Mouse (Mus musculus): ENCODE measurements around the gene Pnpla1. TPM values are rescaled to one million over a fixed set of nuclear protein-coding genes. Genes with fewer than 3 reads are reported as not detected.

The Pnpla1 gene
- polyA plus RNA-seq, 1 experiment from 2014 or later, result not detected

DNA sequence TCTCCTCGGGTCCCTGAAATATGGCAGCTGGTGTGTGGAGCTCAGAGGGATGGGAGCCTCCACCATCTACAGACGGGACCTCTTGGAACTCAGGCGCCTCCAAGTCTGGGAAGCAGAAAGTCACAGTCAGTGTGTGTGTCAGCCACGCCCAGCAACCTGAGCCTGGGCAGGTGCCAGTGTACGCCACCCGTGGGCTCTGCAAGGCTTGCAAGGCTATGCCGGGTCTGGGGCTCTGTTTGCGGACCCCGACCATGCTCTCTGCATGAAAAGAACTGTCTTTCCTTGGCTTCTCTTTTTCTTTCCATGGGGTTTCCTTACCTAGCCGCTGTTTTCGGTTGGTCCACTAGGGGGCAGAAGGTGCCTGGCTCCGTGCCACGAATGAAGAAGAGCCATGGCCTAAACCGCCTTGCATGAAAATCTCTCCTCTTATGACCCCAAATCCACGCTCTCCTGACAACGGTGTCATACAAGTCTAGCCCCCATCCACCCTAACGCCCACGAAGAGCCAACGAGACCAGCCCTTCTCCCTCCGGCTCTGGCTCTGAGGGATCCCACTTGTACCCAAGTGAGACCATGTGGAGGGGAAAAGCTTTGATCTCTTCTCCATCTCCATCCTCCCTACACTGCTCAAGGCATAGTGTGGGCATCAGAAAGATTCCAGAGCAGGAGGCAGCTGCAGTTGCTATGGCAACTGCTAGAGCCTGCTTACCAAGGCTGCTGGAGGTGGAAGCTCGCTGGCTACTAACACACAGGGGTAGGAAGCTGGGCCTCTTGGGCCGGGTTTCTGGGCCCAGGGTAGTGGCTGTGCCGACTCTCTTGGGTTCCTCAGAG lies 46.5 kb downstream of the Pnpla1 start:
- ATAC-seq (ENCODE audit: low FRiP score), result peak; percentile 27; the same call in 1 of the 2 replicates
- H3K9me3 ChIP-seq (ENCODE audit: control insufficient read depth, low read length), result no peaks in the 10 kb centered on the region
- H3K36me3 ChIP-seq (ENCODE audit: control insufficient read depth, insufficient read depth, low read length), result no peaks in the 10 kb centered on the region
- H3K4me3 ChIP-seq (ENCODE audit: low read depth, low read length), result no peak overlapping the region
- H3K4me1 ChIP-seq (ENCODE audit: control insufficient read depth, insufficient read depth, low read length), result peaks cover 12% of the 10 kb centered on the region
- peak; percentile 97 for DNase-seq (ENCODE audit: low spot score, missing footprints)
- H3K4me2 ChIP-seq, result no peak overlapping the region
- 0 out of 2 replicates have a peak overlapping the region, but pooled peaks have one; percentile 2 for H3K27ac ChIP-seq (ENCODE audit: low read depth, low read length)
- no peaks in the 10 kb centered on the region for H3K27me3 ChIP-seq (ENCODE audit: control insufficient read depth, insufficient read depth, low read length)
- 23% methylated on average over 23 of the region's 23 CpGs for WGBS
- H3K9ac ChIP-seq (ENCODE audit: low read length), result 0 out of 2 replicates have a peak overlapping the region, but pooled peaks have one; percentile 17

DNA sequence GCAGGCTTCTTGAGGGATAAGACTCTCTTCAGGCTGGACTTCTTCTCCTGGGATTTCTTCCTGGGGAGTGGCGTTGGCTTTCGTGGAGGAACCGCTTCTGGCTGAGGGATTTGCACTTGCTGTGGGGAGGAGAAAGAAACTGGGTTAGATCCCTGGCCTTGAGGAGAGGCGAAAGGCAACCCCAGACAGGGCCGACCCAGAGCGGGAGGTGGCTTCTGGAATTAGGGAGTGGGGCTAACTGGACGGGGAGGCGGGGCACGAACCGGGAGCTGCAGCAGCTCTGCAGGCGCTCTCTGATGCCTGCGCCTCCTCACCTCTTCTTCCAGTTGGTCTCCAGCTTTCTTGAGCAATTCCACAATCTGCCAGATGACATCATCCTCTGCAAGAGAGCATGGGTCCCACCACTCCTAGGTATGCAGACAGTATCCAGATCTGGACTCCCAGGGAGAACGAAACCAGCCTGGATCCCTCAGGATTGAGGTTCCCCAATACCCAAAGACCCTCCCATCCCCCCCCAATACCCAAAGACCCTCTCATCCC lies 47.2 kb downstream of the Pnpla1 start:
- ATAC-seq (ENCODE audit: low FRiP score) (no peak), DNase-seq (ENCODE audit: low spot score, missing footprints) (no peak)
- WGBS, result 68% methylated on average over 13 of the region's 13 CpGs
- Histone ChIP-seq H3K4me2 (no peak overlapping the region), H3K9me3 (ENCODE audit: control insufficient read depth, low read length) (no peaks in the 10 kb centered on the region), H3K36me3 (ENCODE audit: control insufficient read depth, insufficient read depth, low read length) (no peaks in the 10 kb centered on the region), H3K9ac (ENCODE audit: low read length) (0 out of 2 replicates have a peak overlapping the region, but pooled peaks have one; percentile 17), H3K4me3 (ENCODE audit: low read depth, low read length) (no peak overlapping the region), H3K27me3 (ENCODE audit: control insufficient read depth, insufficient read depth, low read length) (peaks cover 2% of the 10 kb centered on the region; the same call in 1 of the 2 replicates), H3K27ac (ENCODE audit: low read depth, low read length) (no peak overlapping the region), H3K4me1 (ENCODE audit: control insufficient read depth, insufficient read depth, low read length) (peaks cover 12% of the 10 kb centered on the region)

DNA sequence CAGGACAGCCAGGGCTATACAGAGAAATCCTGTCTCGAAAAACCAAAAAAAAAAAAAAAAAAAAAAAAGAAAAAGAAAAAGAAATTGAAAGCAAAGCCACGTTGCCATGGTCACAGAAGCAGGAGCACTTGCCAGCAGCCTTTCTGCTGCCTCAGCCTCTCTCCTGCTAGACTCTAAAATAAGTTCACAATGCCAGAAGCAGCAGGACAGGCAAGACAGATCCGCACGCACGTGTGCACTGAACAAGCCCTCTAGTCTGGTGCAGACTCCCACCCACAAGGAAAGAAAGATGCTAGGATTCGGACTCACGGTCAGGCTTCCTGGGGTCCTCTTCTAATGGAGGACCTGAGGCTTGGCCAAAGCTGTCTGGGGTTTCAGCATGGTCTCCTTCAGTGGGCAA lies 49.7 kb downstream of the Pnpla1 start:
- Histone ChIP-seq H3K4me2 (no peak overlapping the region), H3K9me3 (ENCODE audit: control insufficient read depth, low read length) (no peaks in the 10 kb centered on the region), H3K4me3 (ENCODE audit: low read depth, low read length) (no peak overlapping the region), H3K9ac (ENCODE audit: low read length) (no peak overlapping the region), H3K4me1 (ENCODE audit: control insufficient read depth, insufficient read depth, low read length) (peaks cover 12% of the 10 kb centered on the region), H3K36me3 (ENCODE audit: control insufficient read depth, insufficient read depth, low read length) (no peaks in the 10 kb centered on the region), H3K27me3 (ENCODE audit: control insufficient read depth, insufficient read depth, low read length) (peaks cover 3% of the 10 kb centered on the region; the same call in 1 of the 2 replicates), H3K27ac (ENCODE audit: low read depth, low read length) (no peak overlapping the region)
- ATAC-seq (ENCODE audit: low FRiP score) (no peak), DNase-seq (ENCODE audit: low spot score, missing footprints) (no peak)
- WGBS, result 81% methylated on average over 6 of the region's 7 CpGs

DNA sequence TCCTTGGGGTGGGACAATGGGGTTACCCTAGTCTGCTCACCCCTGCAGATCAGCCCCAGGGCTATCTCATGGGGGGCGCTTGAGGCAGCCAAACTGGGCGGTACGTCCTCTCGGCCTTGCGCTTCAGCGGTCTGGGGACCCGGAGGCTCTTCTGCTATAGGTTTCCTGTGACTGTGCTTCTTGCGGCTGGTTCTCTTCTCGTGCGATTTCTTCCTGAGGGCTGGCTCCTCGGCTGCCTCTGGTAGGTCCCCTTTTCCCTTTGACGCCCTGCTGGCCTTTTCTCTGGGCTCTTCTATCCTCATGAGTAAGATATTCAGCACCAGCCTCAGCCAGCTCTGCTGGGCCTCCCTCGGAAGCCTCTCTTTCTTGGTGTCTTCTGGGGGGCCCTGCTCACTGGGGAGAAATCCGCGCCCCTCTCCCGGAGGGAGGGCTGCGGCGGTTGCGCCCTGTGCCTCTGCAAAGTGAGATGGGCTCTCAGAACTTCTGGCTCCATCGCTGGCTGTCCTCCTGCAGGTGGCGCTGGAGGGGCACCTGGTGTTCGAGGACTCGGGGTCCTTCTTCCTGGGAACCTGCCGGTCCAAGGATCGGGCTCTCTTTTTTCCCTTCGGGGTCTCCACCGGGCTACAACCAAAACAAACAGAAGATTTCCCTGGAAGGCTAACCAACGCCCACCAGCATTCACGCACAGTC lies 51.2 kb downstream of the Pnpla1 start:
- H3K36me3 ChIP-seq (ENCODE audit: control insufficient read depth, insufficient read depth, low read length), result no peaks in the 10 kb centered on the region
- DNase-seq (ENCODE audit: low spot score, missing footprints) (peak; percentile 93), ATAC-seq (ENCODE audit: low FRiP score) (no peak)
- WGBS, result 4% methylated on average over 29 of the region's 29 CpGs
- peak overlapping the region; percentile 41 for H3K4me2 ChIP-seq
- H3K27ac ChIP-seq (ENCODE audit: low read depth, low read length), result no peak overlapping the region
- H3K27me3 ChIP-seq (ENCODE audit: control insufficient read depth, insufficient read depth, low read length), result peaks cover 3% of the 10 kb centered on the region; the same call in 1 of the 2 replicates
- peaks cover 12% of the 10 kb centered on the region for H3K4me1 ChIP-seq (ENCODE audit: control insufficient read depth, insufficient read depth, low read length)
- H3K9ac ChIP-seq (ENCODE audit: low read length), result peak overlapping the region; percentile 54
- H3K9me3 ChIP-seq (ENCODE audit: control insufficient read depth, low read length), result no peaks in the 10 kb centered on the region
- peak overlapping the region; percentile 15; the same call in 1 of the 2 replicates for H3K4me3 ChIP-seq (ENCODE audit: low read depth, low read length)

DNA sequence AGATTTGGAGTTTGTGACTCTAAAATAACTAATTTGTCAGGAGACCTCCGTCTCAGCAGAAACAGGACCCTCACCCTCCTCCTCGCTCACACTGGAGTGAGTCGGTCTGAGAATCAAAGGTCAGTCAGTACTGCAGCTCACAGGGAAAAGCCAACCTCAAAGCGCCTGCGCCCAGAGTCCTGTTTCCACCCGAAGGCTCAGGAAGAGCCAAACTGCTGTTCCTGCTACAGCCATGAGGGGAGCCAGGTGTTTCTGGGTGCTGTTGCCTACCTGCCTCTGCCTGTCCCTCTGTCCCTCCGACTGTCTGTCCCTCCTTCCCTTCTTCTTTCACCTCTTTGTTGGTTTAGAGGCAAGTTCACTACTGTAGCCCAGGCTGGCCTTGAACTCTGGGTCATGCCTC lies 51.9 kb downstream of the Pnpla1 start:
- Histone ChIP-seq H3K4me1 (ENCODE audit: control insufficient read depth, insufficient read depth, low read length) (peaks cover 6% of the 10 kb centered on the region), H3K36me3 (ENCODE audit: control insufficient read depth, insufficient read depth, low read length) (no peaks in the 10 kb centered on the region), H3K27me3 (ENCODE audit: control insufficient read depth, insufficient read depth, low read length) (peaks cover 3% of the 10 kb centered on the region; the same call in 1 of the 2 replicates), H3K9me3 (ENCODE audit: control insufficient read depth, low read length) (no peaks in the 10 kb centered on the region), H3K9ac (ENCODE audit: low read length) (no peak overlapping the region), H3K4me2 (no peak overlapping the region), H3K4me3 (ENCODE audit: low read depth, low read length) (no peak overlapping the region), H3K27ac (ENCODE audit: low read depth, low read length) (no peak overlapping the region)
- DNase-seq (ENCODE audit: low spot score, missing footprints) (no peak), ATAC-seq (ENCODE audit: low FRiP score) (no peak)
- 29% methylated on average over 7 of the region's 7 CpGs for WGBS

DNA sequence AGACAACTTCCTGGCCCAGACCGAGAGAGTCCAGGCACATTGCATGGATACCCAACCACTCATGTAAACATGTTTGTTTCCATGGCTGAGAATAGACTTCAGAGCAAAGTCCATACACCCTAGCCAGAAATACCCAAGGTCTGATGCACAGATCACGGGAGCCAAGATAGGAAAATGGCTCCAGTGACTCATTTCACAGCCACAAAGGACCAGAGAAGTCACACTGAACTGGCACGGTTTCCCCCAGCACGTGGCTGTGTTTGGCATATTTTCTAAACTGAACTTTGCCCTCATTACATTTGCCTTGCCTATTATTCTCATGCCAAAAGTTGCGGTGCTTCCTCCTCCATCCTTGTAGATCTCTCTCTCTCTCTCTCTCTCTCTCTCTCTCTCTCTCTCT lies 55.0 kb downstream of the Pnpla1 start:
- H3K36me3 ChIP-seq (ENCODE audit: control insufficient read depth, insufficient read depth, low read length), result no peaks in the 10 kb centered on the region
- H3K4me1 ChIP-seq (ENCODE audit: control insufficient read depth, insufficient read depth, low read length), result peaks cover 4% of the 10 kb centered on the region
- WGBS, result 90% methylated on average over 5 of the region's 5 CpGs
- no peak overlapping the region for H3K27ac ChIP-seq (ENCODE audit: low read depth, low read length)
- no peak overlapping the region for H3K4me2 ChIP-seq
- ATAC-seq (ENCODE audit: low FRiP score) (no peak), DNase-seq (ENCODE audit: low spot score, missing footprints) (no peak)
- H3K4me3 ChIP-seq (ENCODE audit: low read depth, low read length), result no peak overlapping the region
- no peaks in the 10 kb centered on the region for H3K9me3 ChIP-seq (ENCODE audit: control insufficient read depth, low read length)
- no peak overlapping the region for H3K9ac ChIP-seq (ENCODE audit: low read length)
- peaks cover 3% of the 10 kb centered on the region; the same call in 1 of the 2 replicates for H3K27me3 ChIP-seq (ENCODE audit: control insufficient read depth, insufficient read depth, low read length)

DNA sequence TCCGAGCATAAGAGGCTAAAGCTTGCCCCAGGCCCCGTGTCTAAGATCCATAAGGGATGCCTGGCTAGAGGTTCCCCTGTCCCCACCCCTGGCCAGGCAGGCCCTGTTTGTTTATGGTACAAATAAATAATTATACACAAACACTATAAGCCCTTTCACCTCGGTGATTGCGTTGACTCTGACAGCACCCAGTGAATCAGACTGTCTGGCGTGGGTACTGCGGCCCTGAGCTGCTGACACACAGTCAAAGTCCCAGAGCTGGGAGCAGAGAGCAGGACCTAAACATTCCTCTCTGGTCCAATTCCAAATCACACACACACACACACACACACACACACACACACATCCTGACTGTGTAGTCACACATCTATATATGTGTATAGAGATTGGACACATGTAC lies 55.7 kb downstream of the Pnpla1 start:
- 88% methylated on average over 6 of the region's 6 CpGs for WGBS
- no peak overlapping the region for H3K4me3 ChIP-seq (ENCODE audit: low read depth, low read length)

DNA sequence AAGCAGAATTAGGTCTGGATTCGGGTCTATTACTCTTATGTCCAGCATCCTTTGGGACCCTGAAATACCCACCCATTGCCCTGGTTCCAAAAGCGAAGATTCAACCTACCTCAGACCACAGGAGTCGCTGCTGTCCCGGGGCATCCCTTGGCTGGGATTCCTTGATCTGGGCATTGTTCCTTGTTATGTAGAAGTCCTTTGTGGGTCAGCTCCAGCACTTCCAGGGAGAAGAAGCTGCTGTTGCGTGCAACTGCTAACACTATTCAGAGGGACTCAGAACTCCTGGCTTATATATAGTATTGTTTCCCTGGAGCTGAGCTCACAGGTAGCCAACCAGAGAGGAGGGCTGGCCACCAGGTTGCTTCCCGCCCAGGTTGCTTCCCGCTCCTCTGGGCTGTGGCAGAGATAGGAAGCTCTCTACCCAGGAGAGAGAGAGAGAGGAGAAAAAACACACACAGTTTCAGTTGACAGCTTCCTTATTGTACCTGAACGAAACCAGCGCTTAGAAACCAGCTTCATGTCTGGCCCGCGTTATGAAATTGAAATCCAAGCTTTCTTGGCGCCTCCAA lies 56.9 kb downstream of the Pnpla1 start, which contains the start of gene 4930539E08Rik:
Gene 4930539E08Rik (minus strand): TSS at position 265 of the 569 bp plus-strand sequence.
- peaks cover 3% of the 10 kb centered on the region; the same call in 1 of the 2 replicates for H3K27me3 ChIP-seq (ENCODE audit: control insufficient read depth, insufficient read depth, low read length)
- H3K9me3 ChIP-seq (ENCODE audit: control insufficient read depth, low read length), result no peaks in the 10 kb centered on the region
- no peaks in the 10 kb centered on the region for H3K4me1 ChIP-seq (ENCODE audit: control insufficient read depth, insufficient read depth, low read length)
- ATAC-seq (ENCODE audit: low FRiP score) (no peak), DNase-seq (ENCODE audit: low spot score, missing footprints) (no peak)
- H3K9ac ChIP-seq (ENCODE audit: low read length), result no peak within 1 kb of the TSS
- WGBS, result 65% methylated on average over 12 of the region's 12 CpGs
- no peak within 1 kb of the TSS for H3K4me3 ChIP-seq (ENCODE audit: low read depth, low read length)
- H3K27ac ChIP-seq (ENCODE audit: low read depth, low read length), result no peak within 1 kb of the TSS
- H3K4me2 ChIP-seq, result no peak within 1 kb of the TSS
- H3K36me3 ChIP-seq (ENCODE audit: control insufficient read depth, insufficient read depth, low read length), result no peaks in the 10 kb centered on the region

More for the DNA sequence above, 55.7 kb downstream of the Pnpla1 start:
- ATAC-seq (ENCODE audit: low FRiP score) (no peak), DNase-seq (ENCODE audit: low spot score, missing footprints) (no peak)
- Histone ChIP-seq H3K36me3 (ENCODE audit: control insufficient read depth, insufficient read depth, low read length) (no peaks in the 10 kb centered on the region), H3K9ac (ENCODE audit: low read length) (no peak overlapping the region), H3K27me3 (ENCODE audit: control insufficient read depth, insufficient read depth, low read length) (peaks cover 3% of the 10 kb centered on the region; the same call in 1 of the 2 replicates), H3K4me1 (ENCODE audit: control insufficient read depth, insufficient read depth, low read length) (peaks cover 4% of the 10 kb centered on the region), H3K9me3 (ENCODE audit: control insufficient read depth, low read length) (no peaks in the 10 kb centered on the region), H3K27ac (ENCODE audit: low read depth, low read length) (no peak overlapping the region), H3K4me2 (no peak overlapping the region)
